Mouse (Mus musculus): ENCODE measurements around the gene Rassf7. TPM values are rescaled to one million over a fixed set of nuclear protein-coding genes. Genes with fewer than 3 reads are reported as not detected.

Rassf7 gene
- polyA plus RNA-seq, 1 experiment, result 60.9 TPM

Other genes starting within 250 kb of the Rassf7 start
- 73.9 and 89.5 TPM in 2 replicates for gene Ifitm1, start 248.6 kb upstream of the Rassf7 start, polyA plus RNA-seq (2012; rRNA removed)
- gene Ifitm3, start 205.1 kb upstream of the Rassf7 start, polyA plus RNA-seq (2012; rRNA removed), result 421 and 433 TPM in 2 replicates
- 10.2 and 16.1 TPM in 2 replicates for gene Ifitm6, start 197.9 kb upstream of the Rassf7 start, polyA plus RNA-seq (2012; rRNA removed)
- gene Gm17387, start 186.7 kb upstream of the Rassf7 start, polyA plus RNA-seq (2012; rRNA removed), result not detected in 2 replicates
- gene B4galnt4, start 154.8 kb upstream of the Rassf7 start, polyA plus RNA-seq (2012; rRNA removed), result 7.7 and 8.9 TPM in 2 replicates
- 21.5 and 23.5 TPM in 2 replicates for gene Pkp3, start 137.6 kb upstream of the Rassf7 start, polyA plus RNA-seq (2012; rRNA removed)
- 22.0 and 23.1 TPM in 2 replicates for gene Sigirr, start 115.3 kb upstream of the Rassf7 start, polyA plus RNA-seq (2012; rRNA removed)
- gene Ano9, start 98.1 kb upstream of the Rassf7 start, polyA plus RNA-seq (2012; rRNA removed), result 4.1 TPM in 2 replicates
- 42.3 and 42.8 TPM in 2 replicates for gene Ptdss2, start 93.5 kb upstream of the Rassf7 start, polyA plus RNA-seq (2012; rRNA removed)
- 227 and 260 TPM in 2 replicates for gene Rnh1, start 43.0 kb upstream of the Rassf7 start, polyA plus RNA-seq (2012; rRNA removed)
- gene Hras, start 21.9 kb upstream of the Rassf7 start, polyA plus RNA-seq (2012; rRNA removed), result 78.5 and 89.2 TPM in 2 replicates
- gene Lrrc56, start 21.7 kb upstream of the Rassf7 start, polyA plus RNA-seq (2012; rRNA removed), result 12.7 and 12.9 TPM in 2 replicates
- gene Lmntd2, start 1.8 kb upstream of the Rassf7 start, polyA plus RNA-seq (2012; rRNA removed), result 13.0 and 13.1 TPM in 2 replicates
- 22.7 and 40.8 TPM in 2 replicates for gene Phrf1, start 12.9 kb downstream of the Rassf7 start, polyA plus RNA-seq (2012; rRNA removed)
- 53.6 and 59.7 TPM in 2 replicates for gene Irf7, start 50.6 kb downstream of the Rassf7 start, polyA plus RNA-seq (2012; rRNA removed)
- gene Cdhr5, start 60.9 kb downstream of the Rassf7 start, polyA plus RNA-seq (2012; rRNA removed), result 3.1 and 16.2 TPM in 2 replicates
- gene Sct, start 63.3 kb downstream of the Rassf7 start, polyA plus RNA-seq (2012; rRNA removed), result 5.1 and 8.1 TPM in 2 replicates
- gene Drd4, start 76.1 kb downstream of the Rassf7 start, polyA plus RNA-seq (2012; rRNA removed), result 3.9 and 5.1 TPM in 2 replicates
- gene Deaf1, start 111.8 kb downstream of the Rassf7 start, polyA plus RNA-seq (2012; rRNA removed), result 18.7 and 18.9 TPM in 2 replicates
- gene Tmem80, start 111.9 kb downstream of the Rassf7 start, polyA plus RNA-seq (2012; rRNA removed), result 48.1 and 48.9 TPM in 2 replicates
- gene Eps8l2, start 123.0 kb downstream of the Rassf7 start, polyA plus RNA-seq (2012; rRNA removed), result 21.5 and 22.3 TPM in 2 replicates
- 324 and 438 TPM in 2 replicates for gene Taldo1, start 176.3 kb downstream of the Rassf7 start, polyA plus RNA-seq (2012; rRNA removed)
- gene Gatd1, start 198.3 kb downstream of the Rassf7 start, polyA plus RNA-seq (2012; rRNA removed), result 103 and 109 TPM in 2 replicates
- gene Cend1, start 213.6 kb downstream of the Rassf7 start, polyA plus RNA-seq (2012; rRNA removed), result 0.36 and 0.53 TPM in 2 replicates
- 120 TPM in 2 replicates for gene Slc25a22, start 222.0 kb downstream of the Rassf7 start, polyA plus RNA-seq (2012; rRNA removed)
- gene Pidd1, start 228.2 kb downstream of the Rassf7 start, polyA plus RNA-seq (2012; rRNA removed), result 10.3 and 12.3 TPM in 2 replicates
- gene Rplp2, start 231.5 kb downstream of the Rassf7 start, polyA plus RNA-seq (2012; rRNA removed), result 599 and 692 TPM in 2 replicates
- gene Pnpla2, start 239.3 kb downstream of the Rassf7 start, polyA plus RNA-seq (2012; rRNA removed), result 1,065 and 1,157 TPM in 2 replicates
- gene Cracr2b, start 245.2 kb downstream of the Rassf7 start, polyA plus RNA-seq (2012; rRNA removed), result 42.8 and 51.2 TPM in 2 replicates

Data from gonadal fat pad, adult 2 months (tissue).